ENCODE assay signal across 13 mouse cellular contexts in genomic region chr3:154961284-154961683, GRCm38 (mm10).
A peak's percentile ranks its signal among the peaks of the same experiment; 100 is the strongest.
DNase-seq lines count a peak whose midpoint lies in the region; ATAC-seq lines count a peak whose summit lies in the region.
"Had no signal": no experiment of that assay in that cellular context is flagged by ENCODE, and none has a peak within 500 bp of the region (broad histone marks: within the 10 kb centered on the region; RNA-seq: fewer than 3 reads in every experiment).

No protein-coding gene starts in this region.

- H3K9ac ChIP-seq in limb, embryonic 11.5 days (ENCODE audit: low read length), result no peak overlapping the region
- no peak overlapping the region for H3K9ac ChIP-seq in forebrain, embryonic 14.5 days (ENCODE audit: low read length)
- no peak overlapping the region for H3K9ac ChIP-seq in hindbrain, embryonic 14.5 days
- H3K9ac ChIP-seq in neural tube, embryonic 13.5 days, result no peak overlapping the region
- H3K9ac ChIP-seq: liver, postnatal 0 days had no signal

- no peak overlapping the region for H3K4me2 ChIP-seq in limb, embryonic 11.5 days (ENCODE audit: low read depth, severe bottlenecking)
- no peak overlapping the region for H3K4me2 ChIP-seq in forebrain, embryonic 14.5 days (ENCODE audit: low read length)
- no peak overlapping the region for H3K4me2 ChIP-seq in hindbrain, embryonic 14.5 days (replicated peaks)
- no peak overlapping the region for H3K4me2 ChIP-seq in neural tube, embryonic 13.5 days

- DNase-seq in limb, embryonic 11.5 days (ENCODE audit: low spot score), result peak; percentile 19
- DNase-seq in limb, embryonic 10.5 days (ENCODE audit: low spot score), result no peak
- DNase-seq in forebrain, embryonic 14.5 days (ENCODE audit: low spot score), result peak; percentile 76
- no peak for DNase-seq in hindbrain, embryonic 14.5 days (ENCODE audit: low spot score)
- no peak for DNase-seq in gastrocnemius, adult 18-20 months (ENCODE audit: low spot score)
- DNase-seq in embryo, embryonic 10 days (ENCODE audit: low spot score), result no peak
- DNase-seq: adrenal gland, adult 2 months; cerebellum, adult 2 months; kidney, adult 8-10 months; liver, postnatal 0 days; right cerebral cortex, postnatal 25 days had no signal

- H3K27ac ChIP-seq in limb, embryonic 11.5 days (replicated peaks; ENCODE audit: low read depth, low read length), result no peak overlapping the region
- no peak overlapping the region for H3K27ac ChIP-seq in limb, embryonic 10.5 days
- peak overlapping the region; percentile 22; the same call in 1 of the 2 replicates for H3K27ac ChIP-seq in forebrain, embryonic 14.5 days (ENCODE audit: low read depth, low read length)
- H3K27ac ChIP-seq in hindbrain, embryonic 14.5 days, result peak overlapping the region; percentile 22
- no peak overlapping the region for H3K27ac ChIP-seq in neural tube, embryonic 13.5 days (replicated peaks)

- 70% methylated on average over 3 of the region's 3 CpGs for WGBS in limb, embryonic 11.5 days
- 87% methylated on average over 3 of the region's 3 CpGs for WGBS in limb, embryonic 10.5 days
- 57% methylated on average over 3 of the region's 3 CpGs for WGBS in forebrain, embryonic 14.5 days
- 48% methylated on average over 3 of the region's 3 CpGs for WGBS in hindbrain, embryonic 14.5 days
- 66% methylated on average over 3 of the region's 3 CpGs for WGBS in neural tube, embryonic 13.5 days

- H3K36me3 ChIP-seq in limb, embryonic 11.5 days (ENCODE audit: control insufficient read depth, insufficient read depth, low read length), result no peaks in the 10 kb centered on the region
- H3K36me3 ChIP-seq in limb, embryonic 10.5 days, result no peaks in the 10 kb centered on the region
- no peaks in the 10 kb centered on the region for H3K36me3 ChIP-seq in forebrain, embryonic 14.5 days (ENCODE audit: control insufficient read depth, insufficient read depth, low read length)
- no peaks in the 10 kb centered on the region for H3K36me3 ChIP-seq in hindbrain, embryonic 14.5 days (replicated peaks; ENCODE audit: control insufficient read depth, insufficient read depth)
- no peaks in the 10 kb centered on the region for H3K36me3 ChIP-seq in neural tube, embryonic 13.5 days

- ATAC-seq in limb, embryonic 11.5 days (ENCODE audit: insufficient number of reproducible peaks, low FRiP score, low TSS enrichment, low read depth), result no peak
- ATAC-seq in forebrain, embryonic 14.5 days, result peak; percentile 71
- ATAC-seq in hindbrain, embryonic 14.5 days (ENCODE audit: low FRiP score), result peak; percentile 86
- ATAC-seq in neural tube, embryonic 13.5 days (ENCODE audit: low read depth), result peak; percentile 69; the same call in 1 of the 2 replicates
- ATAC-seq: CD4-positive, CD25-positive, alpha-beta regulatory T cell, adult 4 months; liver, postnatal 0 days had no signal

- H3K9me3 ChIP-seq in limb, embryonic 11.5 days (ENCODE audit: control insufficient read depth, low read length), result no peaks in the 10 kb centered on the region
- no peaks in the 10 kb centered on the region for H3K9me3 ChIP-seq in limb, embryonic 10.5 days (replicated peaks)
- H3K9me3 ChIP-seq in forebrain, embryonic 14.5 days (replicated peaks; ENCODE audit: control insufficient read depth, low read length), result no peaks in the 10 kb centered on the region
- H3K9me3 ChIP-seq in hindbrain, embryonic 14.5 days (ENCODE audit: control insufficient read depth, low read length), result no peaks in the 10 kb centered on the region
- H3K9me3 ChIP-seq in neural tube, embryonic 13.5 days, result no peaks in the 10 kb centered on the region

- H3K4me3 ChIP-seq in limb, embryonic 11.5 days (ENCODE audit: low read depth, low read length), result no peak overlapping the region
- H3K4me3 ChIP-seq in limb, embryonic 10.5 days, result no peak overlapping the region
- no peak overlapping the region for H3K4me3 ChIP-seq in forebrain, embryonic 14.5 days (ENCODE audit: low read depth, low read length)
- no peak overlapping the region for H3K4me3 ChIP-seq in hindbrain, embryonic 14.5 days (replicated peaks; ENCODE audit: low read length)
- H3K4me3 ChIP-seq in neural tube, embryonic 13.5 days, result no peak overlapping the region

- H3K27me3 ChIP-seq in limb, embryonic 11.5 days (ENCODE audit: control insufficient read depth, insufficient read depth, low read length), result no peaks in the 10 kb centered on the region
- no peaks in the 10 kb centered on the region for H3K27me3 ChIP-seq in limb, embryonic 10.5 days (ENCODE audit: low read depth, poor library complexity, severe bottlenecking)
- H3K27me3 ChIP-seq in forebrain, embryonic 14.5 days (replicated peaks; ENCODE audit: control insufficient read depth, insufficient read depth, low read length), result no peaks in the 10 kb centered on the region
- no peaks in the 10 kb centered on the region for H3K27me3 ChIP-seq in hindbrain, embryonic 14.5 days (ENCODE audit: control insufficient read depth, insufficient read depth, low read length)
- H3K27me3 ChIP-seq in neural tube, embryonic 13.5 days, result no peaks in the 10 kb centered on the region

- no peaks in the 10 kb centered on the region for H3K4me1 ChIP-seq in limb, embryonic 11.5 days (ENCODE audit: control insufficient read depth, insufficient read depth, low read length)
- no peaks in the 10 kb centered on the region for H3K4me1 ChIP-seq in limb, embryonic 10.5 days
- no peaks in the 10 kb centered on the region for H3K4me1 ChIP-seq in forebrain, embryonic 14.5 days (ENCODE audit: control insufficient read depth, insufficient read depth, low read length)
- H3K4me1 ChIP-seq in hindbrain, embryonic 14.5 days (replicated peaks; ENCODE audit: control insufficient read depth, insufficient read depth, low read length), result 0 out of 2 replicates have a peak, but pooled peaks cover 3% of the 10 kb centered on the region
- no peaks in the 10 kb centered on the region for H3K4me1 ChIP-seq in neural tube, embryonic 13.5 days (replicated peaks)

Comparison
In these comparisons a context has a peak if more than half of its experiments do, and no peak if none do; other contexts are left out.
1. DNase-seq: peak in limb, embryonic 11.5 days (single experiment) and forebrain, embryonic 14.5 days (single experiment); none in limb, embryonic 10.5 days (single experiment), hindbrain, embryonic 14.5 days (single experiment), gastrocnemius, adult 18-20 months (single experiment) and embryo, embryonic 10 days (single experiment).
2. H3K27ac ChIP-seq: peak in forebrain, embryonic 14.5 days (single experiment) and hindbrain, embryonic 14.5 days (single experiment); none in limb, embryonic 11.5 days (single experiment), limb, embryonic 10.5 days (single experiment) and neural tube, embryonic 13.5 days (single experiment).